Mouse (Mus musculus): Measurements from ENCODE around the gene Cd2bp2. TPM values are rescaled to one million over a fixed set of nuclear protein-coding genes. Genes with fewer than 3 reads are reported as not detected.
A peak's percentile ranks its signal among the peaks of the same experiment; 100 is the strongest.

Cd2bp2 gene
- polyA plus RNA-seq, 2 experiments = 54.2 to 110 TPM

GRCm38 (mm10) chr7:127234777-127235176 is 38.9 kb upstream of the Cd2bp2 start:
- peaks cover 55% of the 10 kb centered on the region for H3K36me3 ChIP-seq (ENCODE audit: control insufficient read depth, insufficient read depth, low read length)
- no peak overlapping the region for H3K4me2 ChIP-seq (replicated peaks; ENCODE audit: low read depth, low read length, severe bottlenecking)
- H3K4me1 ChIP-seq (ENCODE audit: control insufficient read depth, insufficient read depth, low read length) = peaks cover 12% of the 10 kb centered on the region
- no peak for TF ChIP-seq POLR2A (IDR thresholded peaks at IDR 0.05; ENCODE audit: borderline replicate concordance, extremely low read depth, insufficient read depth, insufficient read length)
- H3K27me3 ChIP-seq (ENCODE audit: control insufficient read depth, insufficient read depth, low read length) = no peaks in the 10 kb centered on the region
- 84% methylated on average over 2 of the region's 2 CpGs for WGBS
- H3K27ac ChIP-seq (replicated peaks; ENCODE audit: low read depth, low read length) = no peak overlapping the region
- ATAC-seq (ENCODE audit: low FRiP score, low read depth) (no peak), DNase-seq (ENCODE audit: low spot score) (no peak)
- H3K4me3 ChIP-seq (replicated peaks; ENCODE audit: low read length) = no peak overlapping the region
- H3K9me3 ChIP-seq (ENCODE audit: control insufficient read depth, low read length) = no peaks in the 10 kb centered on the region
- H3K9ac ChIP-seq (ENCODE audit: low read depth, low read length, severe bottlenecking) = no peak overlapping the region

- no peaks in the 10 kb centered on the region for H3K27me3 ChIP-seq (ENCODE audit: control insufficient read depth, insufficient read depth, low read length)
- WGBS = 4% methylated on average over 9 of the region's 9 CpGs
- H3K4me2 ChIP-seq (replicated peaks; ENCODE audit: low read depth, low read length, severe bottlenecking) = peak overlapping the region; percentile 79
- peak overlapping the region; percentile 96; the same call in 1 of the 2 replicates for H3K27ac ChIP-seq (replicated peaks; ENCODE audit: low read depth, low read length)
- DNase-seq (ENCODE audit: low spot score) (no peak), ATAC-seq (ENCODE audit: low FRiP score, low read depth) (no peak)
- peaks cover 62% of the 10 kb centered on the region for H3K36me3 ChIP-seq (ENCODE audit: control insufficient read depth, insufficient read depth, low read length)
- peak overlapping the region; percentile 90 for H3K4me3 ChIP-seq (replicated peaks; ENCODE audit: low read length)
- no peak for TF ChIP-seq POLR2A (IDR thresholded peaks at IDR 0.05; ENCODE audit: borderline replicate concordance, extremely low read depth, insufficient read depth, insufficient read length)
- H3K4me1 ChIP-seq (ENCODE audit: control insufficient read depth, insufficient read depth, low read length) = peaks cover 12% of the 10 kb centered on the region
- H3K9me3 ChIP-seq (ENCODE audit: control insufficient read depth, low read length) = no peaks in the 10 kb centered on the region
- H3K9ac ChIP-seq (ENCODE audit: low read depth, low read length, severe bottlenecking) = peak overlapping the region; percentile 97
Measured at GRCm38 (mm10) chr7:127233765-127234164, 37.9 kb upstream of the Cd2bp2 start.

GRCm38 (mm10) chr7:127233368-127233749 is 37.5 kb upstream of the Cd2bp2 start:
- no peaks in the 10 kb centered on the region for H3K27me3 ChIP-seq (ENCODE audit: control insufficient read depth, insufficient read depth, low read length)
- peak overlapping the region; percentile 97 for H3K9ac ChIP-seq (ENCODE audit: low read depth, low read length, severe bottlenecking)
- peaks cover 58% of the 10 kb centered on the region for H3K36me3 ChIP-seq (ENCODE audit: control insufficient read depth, insufficient read depth, low read length)
- H3K4me2 ChIP-seq (replicated peaks; ENCODE audit: low read depth, low read length, severe bottlenecking) = peak overlapping the region; percentile 79
- H3K4me1 ChIP-seq (ENCODE audit: control insufficient read depth, insufficient read depth, low read length) = peaks cover 12% of the 10 kb centered on the region
- DNase-seq (ENCODE audit: low spot score) (no peak), ATAC-seq (ENCODE audit: low FRiP score, low read depth) (peak; percentile 8; the same call in 1 of the 2 replicates)
- peak overlapping the region; percentile 90 for H3K4me3 ChIP-seq (replicated peaks; ENCODE audit: low read length)
- H3K9me3 ChIP-seq (ENCODE audit: control insufficient read depth, low read length) = no peaks in the 10 kb centered on the region
- 0% methylated on average over 27 of the region's 27 CpGs for WGBS
- no peak for TF ChIP-seq POLR2A (IDR thresholded peaks at IDR 0.05; ENCODE audit: borderline replicate concordance, extremely low read depth, insufficient read depth, insufficient read length)
- H3K27ac ChIP-seq (replicated peaks; ENCODE audit: low read depth, low read length) = peak overlapping the region; percentile 96

GRCm38 (mm10) chr7:127232622-127233367 is 36.9 kb upstream of the Cd2bp2 start, which contains the start of the genes Zfp553 and Sept1:
TSS of gene Zfp553 (plus strand) at chr7:127233061.
TSS of gene Sept1 (minus strand) at chr7:127233130.
- no peaks in the 10 kb centered on the region for H3K9me3 ChIP-seq (ENCODE audit: control insufficient read depth, low read length)
- H3K36me3 ChIP-seq (ENCODE audit: control insufficient read depth, insufficient read depth, low read length) = peaks cover 52% of the 10 kb centered on the region
- peak within 1 kb of the TSS; percentile 97 for H3K9ac ChIP-seq (ENCODE audit: low read depth, low read length, severe bottlenecking)
- peaks cover 12% of the 10 kb centered on the region for H3K4me1 ChIP-seq (ENCODE audit: control insufficient read depth, insufficient read depth, low read length)
- peak within 1 kb of the TSS; percentile 79 for H3K4me2 ChIP-seq (replicated peaks; ENCODE audit: low read depth, low read length, severe bottlenecking)
- no peaks in the 10 kb centered on the region for H3K27me3 ChIP-seq (ENCODE audit: control insufficient read depth, insufficient read depth, low read length)
- peak; percentile 92 for ATAC-seq (ENCODE audit: low FRiP score, low read depth)
- 0 out of 2 replicates have a peak, but pooled peaks have one; percentile 23 for TF ChIP-seq POLR2A (IDR thresholded peaks at IDR 0.05; ENCODE audit: borderline replicate concordance, extremely low read depth, insufficient read depth, insufficient read length)
- WGBS = under 1% methylated on average over 51 of the region's 64 CpGs
- H3K4me3 ChIP-seq (replicated peaks; ENCODE audit: low read length) = peak within 1 kb of the TSS; percentile 90
- H3K27ac ChIP-seq (replicated peaks; ENCODE audit: low read depth, low read length) = peak within 1 kb of the TSS; percentile 96
- DNase-seq (ENCODE audit: low spot score) = peak; percentile 84

GRCm38 (mm10) chr7:127231826-127232621 is 36.2 kb upstream of the Cd2bp2 start:
- Histone ChIP-seq H3K4me3 (replicated peaks; ENCODE audit: low read length) (peak overlapping the region; percentile 90), H3K9me3 (ENCODE audit: control insufficient read depth, low read length) (no peaks in the 10 kb centered on the region), H3K9ac (ENCODE audit: low read depth, low read length, severe bottlenecking) (peak overlapping the region; percentile 97), H3K27ac (replicated peaks; ENCODE audit: low read depth, low read length) (peak overlapping the region; percentile 96), H3K4me2 (replicated peaks; ENCODE audit: low read depth, low read length, severe bottlenecking) (peak overlapping the region; percentile 79), H3K4me1 (ENCODE audit: control insufficient read depth, insufficient read depth, low read length) (peaks cover 12% of the 10 kb centered on the region), H3K27me3 (ENCODE audit: control insufficient read depth, insufficient read depth, low read length) (no peaks in the 10 kb centered on the region), H3K36me3 (ENCODE audit: control insufficient read depth, insufficient read depth, low read length) (peaks cover 44% of the 10 kb centered on the region)
- DNase-seq (ENCODE audit: low spot score) (no peak), ATAC-seq (ENCODE audit: low FRiP score, low read depth) (no peak; the same call in 1 of the 2 replicates)
- TF ChIP-seq POLR2A (IDR thresholded peaks at IDR 0.05; ENCODE audit: borderline replicate concordance, extremely low read depth, insufficient read depth, insufficient read length) = no peak
- WGBS = 8% methylated on average over 20 of the region's 20 CpGs
